Mouse (Mus musculus): Measurements from ENCODE around the gene Ces2g. TPM values are rescaled to one million over a fixed set of nuclear protein-coding genes. Genes with fewer than 3 reads are reported as not detected.

Ces2g gene
- 1.3 and 2.0 TPM in 2 replicates for total RNA-seq (2021)
- long read RNA-seq, transcript Ces2g-201 (12 exons, 2,859 nt) = major isoform, 17 of 29 reads
- long read RNA-seq, partial matches to known transcripts = 7 of 29 reads
- long read RNA-seq, other reads (novel, unspliced or antisense) = 5 of 29 reads

- no peak for DNase-seq
Measured at GRCm38 (mm10) chr8:104961537-104961961, at the start of gene Ces2g. Gene Ces2g (plus strand): TSS chr8:104961718.

DNA sequence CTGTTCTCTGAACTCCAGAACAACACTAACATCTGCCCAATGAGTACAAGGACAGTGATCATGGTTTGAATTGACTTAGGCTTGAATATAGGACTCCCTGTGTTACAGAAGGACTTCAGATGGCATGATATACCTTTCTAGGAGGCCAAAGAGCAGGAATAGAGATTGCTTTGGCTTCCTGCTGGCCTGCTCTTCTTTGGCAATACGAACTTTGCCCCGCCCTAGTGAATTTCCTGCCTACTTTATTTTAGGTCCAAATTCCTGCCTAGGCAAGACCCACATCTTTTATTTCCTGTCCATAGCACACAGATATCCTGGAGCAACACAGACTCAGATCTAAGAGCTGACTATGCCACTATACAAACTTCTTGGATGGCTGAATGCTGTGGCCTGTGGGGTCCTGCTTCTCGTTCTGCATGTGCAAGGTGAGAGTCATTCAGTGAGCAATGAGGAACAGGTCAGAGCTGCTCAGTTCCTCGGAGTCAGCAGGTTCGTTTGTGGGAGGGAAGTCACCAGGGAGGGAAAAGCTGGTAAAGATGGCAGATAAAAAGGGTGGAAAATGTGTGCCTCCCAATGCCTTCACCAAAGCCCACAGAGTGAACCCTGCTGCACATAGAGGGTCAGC lies 35.4 kb upstream of the Ces2g start, which contains the start of gene Ces2e:
Gene Ces2e, plus strand, starts transcription at position 289 of the 625 bp plus-strand sequence.
- no peak for DNase-seq

- DNase-seq = no peak
Measured at GRCm38 (mm10) chr8:104927301-104927700, 34.2 kb upstream of the Ces2g start.

DNA sequence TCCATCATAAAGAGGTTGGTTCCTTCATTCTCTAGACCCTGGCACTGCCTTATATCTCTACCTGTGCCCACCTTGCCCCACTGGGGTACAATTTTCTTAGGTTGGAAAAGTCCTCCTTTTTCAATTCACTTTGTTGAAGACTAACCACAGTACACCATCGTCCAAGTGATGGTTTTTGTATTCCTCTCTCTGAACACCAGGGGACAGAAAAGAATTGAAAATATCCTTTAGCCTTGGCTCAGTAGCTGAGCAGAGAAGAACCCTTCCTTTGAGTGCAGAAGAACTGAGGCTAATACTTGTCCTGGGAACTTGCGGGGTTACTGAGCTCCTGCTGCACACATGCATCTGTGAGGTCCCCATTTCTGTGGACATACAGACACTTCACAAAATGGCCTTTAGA lies 16.9 kb upstream of the Ces2g start:
- no peak for DNase-seq

DNA sequence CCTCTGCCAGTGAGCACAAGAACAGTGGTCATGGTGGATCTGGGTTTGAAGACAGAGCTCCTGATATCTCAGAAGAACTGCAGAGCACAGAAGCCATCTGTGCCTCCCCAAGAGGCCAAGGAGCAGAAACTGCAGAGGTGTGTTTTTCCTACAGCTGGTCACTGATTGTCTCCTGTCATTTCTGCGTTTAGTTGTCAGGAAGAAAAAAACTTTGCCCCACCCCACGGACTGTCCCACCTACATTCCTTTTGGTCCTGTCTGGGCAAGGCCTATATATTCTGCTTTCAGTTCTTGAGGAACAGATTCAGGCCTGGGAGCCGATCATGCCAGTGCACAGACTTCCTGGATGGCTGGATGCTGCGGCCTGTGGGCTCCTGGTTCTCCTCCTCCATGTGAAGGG lies 14.5 kb upstream of the Ces2g start, which contains the start of gene Ces2f:
Gene Ces2f, plus strand, starts transcription at position 301 of the 400 bp plus-strand sequence.
- DNase-seq = no peak

DNA sequence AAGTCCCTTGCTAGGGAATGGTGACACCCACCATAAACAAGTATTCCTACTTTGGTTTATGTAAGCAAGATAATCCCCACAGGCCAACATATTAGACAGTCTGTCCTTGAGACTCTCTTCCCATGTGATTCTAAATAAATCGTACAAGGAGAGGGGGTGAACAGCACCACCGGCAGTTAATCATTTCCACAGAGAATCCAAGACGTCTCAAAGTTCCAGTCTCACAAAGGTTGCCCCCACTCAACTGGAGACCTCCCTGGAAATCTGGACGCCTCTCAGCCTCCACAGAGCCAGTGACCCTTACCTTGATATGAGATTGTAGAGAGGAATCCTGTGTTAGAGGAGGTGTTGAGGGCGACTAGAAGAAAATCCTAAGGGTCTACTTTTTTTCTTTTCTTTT lies 12.5 kb upstream of the Ces2g start:
- no peak for DNase-seq

DNA sequence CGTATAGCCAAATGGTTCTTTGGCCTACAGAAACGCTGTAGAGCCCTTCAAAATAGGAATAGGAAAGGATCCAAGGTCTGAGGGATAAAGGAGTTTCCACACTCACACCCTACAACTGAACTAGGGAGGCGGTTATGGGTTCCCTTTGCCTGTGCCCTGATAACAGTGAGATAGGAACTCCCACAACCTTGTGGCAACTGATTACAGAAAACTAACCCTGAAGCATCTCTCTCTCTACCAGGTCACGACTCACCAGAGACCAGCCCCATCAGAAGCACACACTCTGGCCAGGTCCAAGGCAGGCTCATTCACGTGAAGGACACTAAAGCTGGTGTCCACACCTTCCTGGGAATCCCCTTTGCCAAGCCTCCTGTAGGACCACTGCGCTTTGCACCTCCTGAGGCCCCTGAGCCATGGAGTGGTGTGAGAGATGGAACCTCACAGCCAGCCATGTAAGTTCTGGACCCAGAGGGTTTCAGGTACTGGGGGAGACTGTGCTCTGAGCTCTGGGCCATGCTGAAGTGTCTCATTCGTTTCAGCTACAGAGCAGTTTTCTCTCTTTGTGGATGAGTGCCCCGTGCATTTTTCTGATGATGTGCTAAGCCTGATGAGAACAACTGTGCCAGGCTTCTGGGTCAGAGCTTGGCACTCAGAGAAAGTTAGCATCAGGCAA lies 847 bp downstream of the Ces2g start:
- DNase-seq = no peak

- DNase-seq = no peak
Measured at GRCm38 (mm10) chr8:104963375-104963894, 1.9 kb downstream of the Ces2g start.

DNA sequence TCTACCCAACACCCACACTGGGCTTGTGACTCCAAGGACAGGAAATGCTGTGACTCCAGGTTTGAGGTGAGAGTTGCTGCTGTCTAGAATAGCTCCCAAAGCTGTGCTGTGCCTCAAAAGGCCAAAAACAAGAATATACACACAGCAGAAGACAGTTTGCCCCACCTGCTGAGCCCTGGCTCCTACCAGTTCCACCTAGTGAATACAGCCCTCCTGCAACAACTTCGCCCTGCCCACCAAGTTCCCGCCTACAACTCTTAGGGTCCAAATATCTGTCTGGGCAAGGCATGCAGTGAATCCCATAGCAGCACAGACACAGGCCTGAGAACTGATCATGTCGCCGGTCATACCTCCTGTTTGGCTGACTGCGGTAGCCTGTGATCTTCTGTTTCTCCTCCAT lies 22.6 kb downstream of the Ces2g start:
- no peak for DNase-seq

- DNase-seq = no peak
Measured at GRCm38 (mm10) chr8:104984942-104985341, 23.4 kb downstream of the Ces2g start.

DNA sequence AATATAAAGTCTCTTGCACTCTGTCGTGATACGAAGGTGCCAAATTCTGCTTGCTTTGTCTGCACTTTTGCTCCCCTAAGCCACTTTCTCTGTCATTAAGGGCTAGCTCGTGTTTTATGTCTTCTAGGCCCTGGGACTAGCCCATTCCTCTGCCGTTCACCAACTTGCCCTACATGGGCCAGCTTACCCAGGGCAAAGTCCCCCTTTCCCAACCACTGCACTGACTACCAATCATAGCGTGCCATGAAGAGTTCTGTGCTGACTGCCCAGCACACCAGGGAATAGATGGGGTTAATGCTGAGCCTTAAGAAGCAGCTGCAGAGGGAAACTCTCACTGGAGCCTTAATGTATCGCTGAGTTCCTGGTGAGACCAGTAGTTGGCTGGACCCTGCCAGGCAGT lies 36.7 kb downstream of the Ces2g start:
- DNase-seq = no peak

DNA sequence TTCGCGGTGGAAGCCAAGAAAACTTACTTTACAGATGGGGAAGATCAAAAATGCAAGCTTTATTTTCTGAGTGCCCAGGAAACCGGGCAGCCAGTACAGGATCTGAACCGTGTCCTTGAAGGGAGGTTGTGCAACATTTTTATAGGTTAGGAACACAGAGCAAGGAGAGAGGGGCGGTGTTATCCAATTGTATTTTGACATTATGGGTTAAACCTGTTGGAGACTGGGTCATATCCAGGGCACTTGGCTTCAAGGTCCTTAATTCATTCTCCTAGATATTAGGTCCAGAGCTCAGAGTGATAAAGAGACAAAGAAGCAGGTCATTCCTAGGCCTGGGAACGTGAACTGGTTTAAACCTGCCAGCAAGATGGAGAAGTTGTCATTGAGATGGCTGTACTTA lies 37.7 kb downstream of the Ces2g start:
- no peak for DNase-seq

GRCm38 (mm10) chr8:105000586-105000985 lies 39.1 kb downstream of the Ces2g start, which contains the start of gene Ces2h:
Gene Ces2h (plus strand): TSS chr8:105000853.
- DNase-seq = no peak

DNA sequence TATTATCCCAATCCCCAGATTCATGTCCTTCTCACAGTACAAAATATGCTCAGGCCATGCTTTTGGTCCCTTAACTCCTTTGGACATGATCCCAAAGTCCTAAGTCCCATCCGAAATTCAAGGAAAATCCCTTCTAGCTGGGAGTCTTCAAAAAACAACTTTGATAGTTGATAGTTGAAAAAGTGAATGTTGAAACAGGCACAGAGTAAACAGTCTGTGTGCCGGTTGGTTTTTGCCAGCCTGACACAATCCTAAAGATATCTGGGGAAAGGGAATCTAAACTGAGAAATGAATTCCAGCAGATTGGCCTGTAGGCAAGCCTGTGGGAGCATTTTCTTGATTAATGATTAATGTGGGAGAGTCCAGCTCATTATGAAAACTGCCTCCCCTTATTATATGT lies 48.5 kb downstream of the Ces2g start:
- DNase-seq = no peak

DNA sequence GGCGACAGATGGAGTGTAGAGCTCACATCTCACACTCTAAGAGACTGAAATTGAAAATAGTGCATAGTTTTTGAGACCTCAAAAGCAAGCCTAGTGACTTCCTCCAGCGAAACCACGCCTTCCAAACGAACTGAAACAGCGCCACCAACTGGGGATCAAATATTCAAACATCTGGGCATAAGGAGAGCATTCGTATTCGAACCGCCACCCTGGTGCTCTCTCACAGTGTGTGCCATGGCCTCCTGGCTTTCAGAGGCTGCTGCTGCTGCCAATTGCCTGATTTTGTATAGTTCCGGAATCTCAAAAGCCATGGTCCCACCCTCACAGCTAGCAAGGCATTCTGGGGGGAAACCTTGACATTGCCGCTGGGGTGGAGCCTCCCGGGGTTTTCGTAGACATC lies 49.6 kb downstream of the Ces2g start:
- DNase-seq = no peak

DNA sequence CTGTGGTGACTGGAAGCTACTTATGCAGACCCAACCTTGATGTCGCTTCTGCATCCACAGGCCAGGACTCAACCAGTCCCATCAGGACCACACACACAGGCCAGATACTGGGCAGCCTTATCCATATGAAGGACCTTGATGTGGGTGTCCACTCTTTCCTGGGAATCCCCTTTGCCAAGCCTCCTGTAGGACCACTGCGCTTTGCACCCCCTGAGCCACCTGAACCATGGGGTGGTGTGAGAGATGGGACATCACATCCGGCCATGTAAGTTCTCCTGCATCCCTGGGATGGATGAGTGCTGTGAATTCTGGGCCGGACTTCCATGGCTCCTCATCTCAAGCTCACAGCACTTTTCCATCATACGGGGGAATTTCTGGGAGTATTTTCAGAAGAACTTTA lies 52.9 kb downstream of the Ces2g start:
- DNase-seq = no peak

Other genes starting within 250 kb of the Ces2g start
- 2.0 TPM in 1 of 2 replicates, not detected in the other for gene Ces2a, start 227.7 kb upstream of the Ces2g start, total RNA-seq (2021)
- gene Ces2b, start 130.1 kb upstream of the Ces2g start, total RNA-seq (2021) = 0.39 and 0.48 TPM in 2 replicates
- not detected in 2 replicates for gene Ces2c, start 114.7 kb upstream of the Ces2g start, total RNA-seq (2021)
- gene Ces2e, start 35.5 kb upstream of the Ces2g start, total RNA-seq (2021) = 2.7 and 3.0 TPM in 2 replicates
- gene Ces2f, start 14.4 kb upstream of the Ces2g start, total RNA-seq (2021) = not detected in 2 replicates
- gene Ces2h, start 39.1 kb downstream of the Ces2g start, total RNA-seq (2021) = not detected in 2 replicates
- gene Ces3a, start 86.9 kb downstream of the Ces2g start, total RNA-seq (2021) = 16.0 TPM in 1 of 2 replicates, not detected in the other
- gene Ces3b, start 122.0 kb downstream of the Ces2g start, total RNA-seq (2021) = 1.0 TPM in 1 of 2 replicates, not detected in the other
- not detected in 2 replicates for gene Ces4a, start 170.1 kb downstream of the Ces2g start, total RNA-seq (2021)
- 78.8 and 92.4 TPM in 2 replicates for gene Cbfb, start 209.0 kb downstream of the Ces2g start, total RNA-seq (2021)